Mouse (Mus musculus) lung, adult 2 months (tissue): ENCODE measurements around the gene Aox1.

Source experiments
- CTCF ChIP-seq: fragments of 200-500 bp; IDR thresholded peaks from 2 replicates; pipeline ENCODE4 v1.5.1; 2011; ENCODE audit warnings: mild to moderate bottlenecking, low read length, control low read depth; ENCODE audit not compliant: insufficient read depth
- POLR2A ChIP-seq: fragments of 200-500 bp; IDR thresholded peaks from 2 replicates; pipeline ENCODE4 v1.6.1; 2011; ENCODE audit warnings: low read depth, mild to moderate bottlenecking, control low read depth, low read length, borderline replicate concordance; ENCODE audit errors: extremely low read depth

DNA sequence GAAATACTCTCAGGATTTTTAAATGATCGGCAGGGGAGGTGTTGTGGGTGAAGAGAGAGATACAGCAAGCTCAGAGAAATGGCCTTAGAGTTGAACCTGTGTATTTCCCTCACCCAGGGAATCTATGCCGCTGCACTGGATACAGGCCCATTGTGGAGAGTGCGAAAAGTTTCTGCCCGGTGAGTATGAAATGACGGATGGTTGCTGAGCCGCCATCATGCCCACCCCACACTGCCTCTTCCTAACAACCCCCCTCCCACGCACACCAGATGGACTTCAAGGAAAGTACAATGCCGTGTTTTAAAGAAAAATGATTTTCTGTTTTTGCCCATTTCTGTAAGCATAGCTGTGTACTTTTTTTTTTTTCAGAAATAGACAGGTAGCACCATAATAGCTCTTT lies 95.2 kb downstream of the Aox1 start:
- no peak for TF ChIP-seq POLR2A
- no peak for TF ChIP-seq CTCF
